Mouse (Mus musculus) cerebellum, adult (tissue): ENCODE measurements around the gene Pjvk.
"Not testable (repeated sequence)": the region's sequence is repeated elsewhere in the genome, so short reads cannot be mapped to it uniquely, and the experiment has no call there.

Experiments
- ATAC-seq: cut with Nextera tagmentation; 2 replicates; pipeline ENCODE4 v1.9.2; 2017; ENCODE audit warnings: mild to moderate bottlenecking, moderate library complexity, mixed read lengths; ENCODE audit not compliant: insufficient number of reproducible peaks, low FRiP score, low TSS enrichment

Gene Pjvk

GRCm38 (mm10) chr2:76647883-76648570 is at the start of gene Pjvk, which contains the start of gene Prkra:
Gene Pjvk (plus strand): TSS chr2:76648476.
Gene Prkra (minus strand): TSS chr2:76648015.
- peak; percentile 96 for ATAC-seq

GRCm38 (mm10) chr2:76599214-76599613 is 49.1 kb upstream of the Pjvk start:
- ATAC-seq, result no peak

DNA sequence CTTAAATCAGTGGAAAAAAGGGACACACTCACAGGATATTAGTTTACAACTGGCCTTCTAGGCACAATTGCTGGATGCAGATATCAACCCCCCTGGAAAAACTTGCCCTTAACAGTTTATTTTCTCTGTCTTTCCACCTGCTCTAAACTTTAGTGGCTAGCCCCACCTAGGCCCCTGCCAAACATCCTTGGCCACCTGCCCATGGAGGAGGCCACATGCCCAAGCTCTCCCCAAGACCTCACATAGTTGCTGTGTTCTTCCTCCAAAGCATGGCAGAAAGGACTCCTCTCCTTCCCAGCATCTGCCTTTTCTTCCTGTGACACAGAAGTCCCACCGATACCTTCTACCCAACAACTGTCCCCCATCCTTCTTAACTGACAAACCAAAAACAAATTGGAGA is 46.0 kb upstream of the Pjvk start:
- no peak for ATAC-seq

DNA sequence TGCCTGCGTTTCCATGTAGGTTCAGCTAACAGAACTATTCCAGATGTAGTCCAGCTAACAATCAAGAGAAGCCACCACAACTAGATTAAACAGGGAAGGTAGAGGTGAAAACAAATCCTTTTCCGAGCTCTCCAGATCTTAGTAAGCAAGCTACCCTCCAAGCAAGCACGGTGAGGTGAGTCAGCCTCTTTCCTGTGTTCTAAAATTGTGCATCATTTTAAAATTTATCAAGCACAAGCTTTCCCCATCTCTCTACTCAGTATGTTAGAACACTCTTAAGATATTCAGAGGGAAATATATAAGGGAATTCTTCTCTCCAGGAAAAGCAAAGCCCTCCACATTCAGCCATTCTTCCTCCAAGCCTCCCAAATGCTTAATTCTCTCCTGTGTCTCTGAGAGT is 41.6 kb upstream of the Pjvk start:
- no peak for ATAC-seq

- no peak for ATAC-seq
Measured at GRCm38 (mm10) chr2:76610326-76611104, 37.8 kb upstream of the Pjvk start.

- ATAC-seq, result no peak
Measured at GRCm38 (mm10) chr2:76611996-76612395, 36.3 kb upstream of the Pjvk start.

GRCm38 (mm10) chr2:76618078-76618477 is 30.2 kb upstream of the Pjvk start:
- ATAC-seq, result peak; percentile 45; the same call in 1 of the 2 replicates

GRCm38 (mm10) chr2:76620188-76620587 is 28.1 kb upstream of the Pjvk start:
- no peak for ATAC-seq

DNA sequence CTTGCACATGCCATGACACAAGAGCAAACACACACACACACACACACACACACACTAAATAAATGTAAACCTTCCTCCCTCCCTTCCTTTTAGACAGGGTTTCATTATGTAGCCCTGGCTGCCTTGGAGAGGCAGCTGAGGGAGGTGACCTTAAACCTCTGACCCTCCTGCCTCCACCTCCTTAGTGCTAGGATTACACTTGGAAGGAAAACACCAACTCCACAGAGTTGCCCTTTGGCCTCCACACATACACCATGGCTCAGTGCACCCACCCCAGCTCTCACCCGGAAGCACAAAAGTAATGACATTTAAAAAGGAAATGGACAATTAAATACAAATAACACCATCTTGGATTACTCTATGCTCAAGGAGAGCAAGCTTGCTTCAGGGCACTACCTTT is 26.6 kb upstream of the Pjvk start:
- ATAC-seq, result no peak

DNA sequence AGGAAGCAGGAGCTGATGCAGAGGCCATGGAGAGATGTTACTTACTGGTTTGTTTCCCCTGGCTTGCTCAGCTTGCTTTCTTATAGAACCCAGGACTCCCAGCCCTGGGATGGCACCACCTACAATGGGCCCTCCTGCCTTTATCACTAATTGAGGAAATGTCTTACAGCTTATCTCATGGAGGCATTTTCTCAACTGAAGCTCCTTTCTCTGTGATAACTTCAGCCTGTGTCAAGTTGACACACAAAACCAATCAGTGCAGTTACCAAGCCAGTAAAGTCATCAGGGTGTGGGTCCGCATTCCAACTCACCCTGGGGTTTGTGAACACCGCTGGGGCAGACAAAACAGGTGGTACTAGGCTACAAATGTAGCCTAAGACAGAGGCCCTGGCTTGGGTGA is 26.0 kb upstream of the Pjvk start:
- not testable (repeated sequence) for ATAC-seq

GRCm38 (mm10) chr2:76630293-76630692 is 18.0 kb upstream of the Pjvk start:
- ATAC-seq, result no peak

DNA sequence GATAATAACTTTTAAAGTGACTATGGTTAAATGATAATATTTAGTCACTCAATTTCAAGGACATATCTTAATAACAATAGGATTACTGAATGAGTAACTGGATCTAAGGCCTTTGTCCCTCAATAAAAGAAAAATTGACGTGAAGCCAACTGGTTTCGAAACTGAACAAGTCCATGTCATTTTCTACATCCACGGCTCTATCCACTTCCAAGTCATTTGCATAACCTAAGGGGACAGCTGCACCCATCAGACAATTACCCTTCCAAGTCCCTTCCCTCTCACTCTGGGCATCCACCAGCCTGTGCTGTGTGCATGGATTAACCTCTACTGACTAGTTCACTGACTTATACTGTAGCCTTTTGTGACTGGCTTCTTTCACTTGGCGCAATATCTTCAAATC is 16.7 kb upstream of the Pjvk start:
- ATAC-seq, result no peak

DNA sequence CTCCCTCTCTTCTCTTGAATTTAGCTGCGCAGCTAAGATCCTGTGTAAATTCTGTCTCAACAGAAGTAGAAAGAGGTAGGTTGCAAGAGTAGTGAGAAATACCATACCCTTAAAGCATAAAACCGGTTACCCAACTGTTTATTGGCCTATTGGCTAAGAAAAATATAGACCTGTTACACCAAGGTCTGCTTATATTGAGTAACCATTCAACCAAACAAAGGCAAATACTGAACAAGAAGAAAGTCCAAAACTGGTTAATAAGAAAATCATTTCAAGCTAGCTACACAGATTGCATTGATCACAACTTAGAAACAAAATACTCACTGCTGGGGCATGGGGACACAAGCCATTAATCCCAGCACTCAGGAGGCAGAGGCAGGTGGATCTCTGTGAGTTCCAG is 8.6 kb upstream of the Pjvk start:
- ATAC-seq, result no peak

DNA sequence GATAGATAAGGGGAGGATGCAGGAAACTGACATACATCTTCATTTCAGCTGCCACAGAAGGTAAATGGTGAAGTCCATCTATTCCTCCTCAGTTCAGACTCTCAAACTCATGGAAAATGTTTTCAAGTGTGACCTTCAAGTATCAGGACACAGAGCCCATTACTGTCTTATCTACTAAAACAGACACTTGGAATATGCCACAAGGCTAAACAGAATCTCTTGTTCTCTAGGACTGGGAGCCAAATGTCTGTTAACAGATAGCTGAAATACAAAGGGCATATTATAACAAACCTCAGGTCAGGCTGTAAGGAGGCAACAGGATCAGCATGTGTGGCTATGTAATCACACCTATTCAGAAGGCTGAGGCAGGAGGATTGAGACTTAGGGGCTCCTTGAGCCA is 4.5 kb upstream of the Pjvk start:
- no peak for ATAC-seq

DNA sequence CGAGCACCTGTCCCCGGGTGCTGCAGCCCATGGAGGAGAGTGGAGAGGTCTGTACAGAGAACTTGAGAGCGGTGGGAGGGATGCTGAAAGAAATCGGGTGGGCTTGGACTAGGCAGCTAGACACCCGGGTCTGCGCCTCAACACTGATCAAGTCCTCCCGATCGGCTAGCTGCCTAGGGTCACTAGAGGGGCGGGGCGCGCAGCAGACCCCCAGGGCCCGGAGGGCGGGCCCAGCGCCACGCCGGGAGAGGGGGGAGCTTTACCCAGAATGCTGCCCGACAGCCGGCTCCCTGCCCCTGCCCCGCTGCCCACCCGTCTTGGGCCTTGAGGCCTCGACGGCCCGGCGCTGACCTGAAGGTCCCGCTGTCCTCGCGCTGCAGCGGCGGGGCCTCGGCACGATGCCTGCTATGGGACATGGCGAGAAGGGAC is 821 bp upstream of the Pjvk start:
- ATAC-seq, result peak; percentile 41

- peak; percentile 42 for ATAC-seq
Measured at GRCm38 (mm10) chr2:76648666-76649141, 428 bp downstream of the Pjvk start.

DNA sequence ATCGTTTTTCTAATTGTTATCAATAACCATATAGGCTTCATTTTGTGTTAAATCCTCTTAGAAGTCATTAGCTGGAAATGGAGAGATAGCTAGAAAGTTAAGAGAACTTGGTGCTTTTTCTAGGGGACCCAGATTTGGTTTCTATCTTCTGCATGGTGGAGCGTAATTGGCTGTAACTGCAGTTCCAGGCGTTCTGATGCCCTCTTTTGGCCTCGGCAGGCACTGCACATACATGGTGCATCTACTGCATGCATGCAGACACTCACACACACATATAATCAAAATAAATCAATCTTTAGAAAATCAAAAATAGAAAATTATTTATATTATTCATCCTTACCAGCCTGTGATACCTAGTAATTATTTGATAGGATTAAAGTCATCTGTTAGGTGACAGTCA is 4.8 kb downstream of the Pjvk start:
- no peak for ATAC-seq

- no peak for ATAC-seq
Measured at GRCm38 (mm10) chr2:76654646-76655045, 6.4 kb downstream of the Pjvk start.

DNA sequence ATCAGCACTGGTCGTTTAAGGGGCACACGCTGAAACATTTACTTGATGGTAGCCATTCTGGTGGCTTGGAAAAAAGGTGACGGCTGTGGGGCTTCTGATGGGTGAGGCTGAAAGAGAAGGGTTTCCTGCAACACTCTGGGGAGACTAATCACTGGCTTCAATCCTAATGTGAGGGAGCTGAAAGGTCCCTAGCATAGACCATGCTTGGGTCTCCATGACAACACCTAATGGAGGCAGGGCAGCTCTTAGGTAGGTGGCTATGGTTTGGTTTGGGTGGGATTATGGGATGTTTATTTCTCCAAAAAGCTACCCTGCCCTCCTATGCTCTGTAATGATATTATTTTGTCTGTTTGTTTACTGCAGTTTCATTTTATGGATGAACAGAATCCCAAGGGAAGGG is 7.2 kb downstream of the Pjvk start:
- no peak for ATAC-seq

DNA sequence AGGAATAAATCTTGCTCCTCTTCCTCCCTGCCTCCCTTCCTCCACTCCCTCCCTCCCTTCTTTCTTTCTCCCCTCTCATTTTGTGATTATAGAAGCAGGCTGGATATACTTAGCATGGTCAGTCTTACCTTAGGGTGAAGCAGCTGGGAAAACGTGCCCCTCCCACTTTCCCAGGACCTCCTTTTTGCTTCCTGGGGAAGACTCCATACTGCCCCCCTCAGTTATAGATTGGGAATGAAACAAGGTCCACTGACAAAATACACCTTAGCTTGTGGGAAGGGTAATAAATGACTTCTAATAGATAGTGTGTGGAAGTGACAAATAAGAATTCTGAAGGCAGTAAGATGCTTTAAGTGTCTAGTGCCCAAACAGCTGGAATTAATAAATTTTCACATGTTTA is 7.7 kb downstream of the Pjvk start:
- no peak for ATAC-seq

GRCm38 (mm10) chr2:76658551-76658950 is 10.3 kb downstream of the Pjvk start:
- ATAC-seq, result no peak

DNA sequence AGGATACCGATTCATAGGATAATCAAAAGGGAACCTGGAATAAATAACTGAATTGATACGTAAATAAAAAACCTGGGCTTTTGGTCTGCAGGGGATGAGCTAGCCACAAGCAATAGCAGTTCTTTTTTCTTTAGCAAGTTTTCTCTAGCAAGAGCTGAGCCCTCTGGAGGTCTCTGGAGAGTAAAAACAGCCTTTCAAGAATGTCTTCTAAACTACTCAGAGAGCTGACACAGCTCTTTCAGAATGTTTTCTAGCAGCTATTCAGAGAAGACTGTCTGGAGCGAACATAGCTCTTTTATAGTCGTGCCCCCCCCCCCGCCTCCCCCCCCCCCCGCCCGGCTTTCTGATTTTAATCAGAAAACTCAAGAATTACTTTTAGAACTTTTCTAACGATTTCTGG is 11.1 kb downstream of the Pjvk start:
- ATAC-seq, result no peak
